Mouse (Mus musculus) kidney, adult 8-10 months (tissue): Measurements from ENCODE around the gene Aes.
A peak's percentile ranks its signal among the peaks of the same experiment; 100 is the strongest.

ENCODE experiments used
- DNase-seq, 2 experiments: peaks; one replicate each; pipeline ENCODE4 v3.0.0; 2022

Aes gene

DNA sequence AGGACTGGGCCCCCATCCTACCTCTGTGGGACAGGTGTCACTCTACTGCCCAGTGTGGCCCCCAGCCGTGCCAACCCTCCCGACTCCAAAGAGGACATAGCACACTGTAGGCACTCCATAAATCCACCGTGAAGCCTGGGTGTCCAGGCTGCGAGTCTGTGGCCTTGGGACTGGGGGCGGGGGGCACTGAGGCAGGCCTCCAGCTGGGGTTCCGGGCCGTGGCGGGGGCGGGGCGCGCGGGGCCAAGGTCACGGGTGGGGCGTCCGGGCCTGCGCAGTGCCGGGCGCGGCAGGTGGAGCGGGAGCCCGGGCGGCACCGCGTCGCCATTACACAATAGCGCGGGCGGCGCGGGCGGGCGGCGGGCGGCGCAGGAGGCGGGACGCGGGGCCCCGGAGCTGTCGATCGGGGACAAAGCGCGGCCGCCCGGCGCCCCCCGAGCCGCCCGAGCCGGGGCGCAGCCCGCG, at the start of gene Aes:
Gene Aes, plus strand, starts transcription at position 326 of the 464 bp plus-strand sequence.
- peak; percentile 78 to 84 for DNase-seq

DNA sequence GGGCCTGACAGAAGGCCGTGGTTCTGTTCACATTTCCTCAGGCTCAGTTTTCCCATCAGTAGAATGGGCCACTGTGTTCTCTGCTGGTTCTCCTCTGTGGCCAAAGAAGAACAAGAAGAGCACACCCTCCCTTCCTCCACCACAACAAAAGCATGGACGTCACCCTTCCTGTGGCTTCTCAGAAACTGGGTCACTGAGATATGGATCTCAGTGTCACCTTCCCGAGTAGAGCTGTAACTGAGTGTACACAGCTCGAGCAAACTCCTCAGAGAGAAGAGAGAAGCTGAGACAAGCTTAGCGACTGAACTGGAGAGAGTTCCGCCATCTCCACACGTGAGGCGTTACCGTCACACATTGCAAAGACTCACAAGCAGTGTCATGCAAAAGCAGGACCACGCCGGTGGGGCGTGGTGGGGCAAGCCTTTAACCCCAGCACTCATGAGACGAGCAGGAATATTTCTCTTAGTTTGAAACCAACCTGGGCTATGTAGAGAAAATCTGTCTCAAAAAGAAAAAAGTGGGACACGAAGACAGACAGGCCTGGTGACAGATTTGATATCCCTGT, 49.0 kb upstream of the Aes start:
- DNase-seq: no peak

DNA sequence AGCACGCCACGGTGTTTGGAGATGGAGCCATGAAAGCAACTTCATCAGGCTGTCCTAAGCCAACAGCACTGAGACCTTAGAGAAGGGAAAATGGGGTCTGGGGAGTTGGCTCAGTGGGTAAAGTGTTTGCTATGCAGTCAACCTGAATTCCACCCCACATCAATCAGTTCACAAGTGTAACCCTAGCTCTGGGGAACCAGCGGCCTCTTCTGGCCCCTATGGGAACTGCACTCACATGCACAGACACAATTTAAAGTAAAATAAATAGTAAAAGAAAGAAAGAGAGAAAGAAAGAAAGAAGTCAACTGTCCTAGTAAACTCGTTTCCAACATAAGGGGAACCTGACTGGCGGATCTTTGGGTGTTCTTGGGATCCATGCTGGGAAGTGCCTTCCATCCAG, 45.5 kb upstream of the Aes start:
- DNase-seq: no peak

DNA sequence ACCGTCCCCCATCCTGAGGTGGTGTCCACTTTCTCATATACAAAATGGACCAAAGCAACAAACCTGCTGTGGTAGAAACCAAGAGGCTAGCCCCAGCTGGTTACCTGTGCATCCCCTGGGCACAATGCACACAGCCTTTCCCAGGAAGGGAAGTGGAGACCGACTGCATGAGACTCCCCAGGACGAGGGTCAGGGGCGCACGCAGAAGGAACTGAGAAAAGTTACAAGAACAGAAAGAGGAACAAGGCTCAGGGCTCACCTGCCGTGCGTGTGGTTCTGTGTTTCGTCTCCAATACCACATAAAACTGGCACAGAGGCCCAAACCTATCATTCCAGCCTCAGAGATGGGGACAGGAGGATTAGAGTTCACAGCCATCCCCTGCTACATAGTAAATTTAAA, 42.1 kb upstream of the Aes start:
- no peak for DNase-seq

DNA sequence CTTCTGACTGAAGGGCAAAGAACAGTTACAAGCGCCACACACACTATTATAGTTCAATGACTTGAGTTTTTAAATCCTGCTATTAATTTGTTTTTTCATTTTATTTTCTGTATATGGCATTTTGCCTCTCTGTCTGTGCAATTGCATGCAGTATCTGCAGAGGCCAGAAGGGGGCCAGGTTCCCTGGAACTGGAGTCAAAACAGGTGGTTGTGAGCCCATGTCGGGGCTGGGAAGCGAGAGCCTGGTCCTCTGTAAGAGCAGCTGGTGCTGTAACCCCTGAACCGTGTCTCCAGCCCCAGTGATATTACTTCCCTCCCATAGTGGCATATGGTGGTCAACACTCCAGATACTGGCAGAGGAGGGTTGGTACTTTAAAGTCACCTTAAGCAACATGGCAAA, 40.7 kb upstream of the Aes start:
- peak in 1 of 2 experiments; percentile 79 for DNase-seq

DNA sequence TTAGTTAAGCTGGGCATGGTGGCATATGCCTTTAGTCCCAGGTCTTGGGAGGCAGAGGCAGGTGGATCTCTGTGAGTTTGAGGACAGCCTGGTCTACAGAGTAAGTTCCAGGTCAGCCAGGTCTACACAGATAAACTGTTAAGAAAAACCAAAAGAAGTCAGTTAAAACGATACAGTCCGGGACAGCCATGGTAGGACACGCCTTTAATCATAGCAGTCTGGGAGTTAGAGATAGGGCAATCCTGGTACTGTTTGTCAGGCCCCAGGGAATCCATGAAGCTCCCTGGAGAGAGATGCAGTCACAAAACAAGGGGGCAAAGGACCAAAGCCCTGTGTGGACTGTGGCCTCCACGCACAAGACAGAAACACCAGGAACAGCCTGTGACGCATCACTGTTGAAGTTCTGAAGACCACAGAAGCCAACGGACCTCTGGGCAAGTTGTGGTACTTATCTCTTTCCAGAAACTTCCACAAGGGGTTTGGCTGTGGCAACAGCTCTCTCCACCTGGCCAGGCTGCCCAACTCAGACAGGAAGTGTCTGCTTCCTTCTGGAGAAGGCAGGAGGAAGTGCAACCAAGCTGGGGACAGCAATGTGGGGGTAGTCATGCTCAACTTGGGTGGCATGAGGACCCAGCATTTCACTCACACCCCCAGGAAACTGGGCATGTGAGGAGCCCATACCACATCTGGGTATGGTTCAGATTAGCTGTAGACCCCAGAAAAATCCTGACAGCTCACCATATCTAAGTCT, 39.9 kb upstream of the Aes start:
- no peak for DNase-seq

DNA sequence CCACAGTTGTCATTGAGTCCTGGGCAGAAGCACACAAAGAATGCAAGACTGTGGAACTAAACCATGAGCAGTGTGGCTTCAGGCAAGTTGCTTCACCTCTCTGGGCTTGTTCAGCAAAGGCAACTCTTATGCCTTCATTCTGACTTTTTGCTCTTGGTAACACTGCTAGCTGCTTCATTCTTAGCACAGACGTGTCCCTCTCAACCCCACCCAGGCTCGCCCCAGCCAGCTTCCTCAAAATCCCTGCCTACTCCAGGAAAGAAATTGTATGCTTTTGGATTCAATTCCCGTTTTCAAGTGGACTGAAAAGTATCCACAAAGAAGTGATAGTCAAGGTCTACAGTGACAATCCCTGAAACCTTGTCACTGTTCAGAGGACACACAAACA, 39.3 kb upstream of the Aes start:
- DNase-seq: no peak

DNA sequence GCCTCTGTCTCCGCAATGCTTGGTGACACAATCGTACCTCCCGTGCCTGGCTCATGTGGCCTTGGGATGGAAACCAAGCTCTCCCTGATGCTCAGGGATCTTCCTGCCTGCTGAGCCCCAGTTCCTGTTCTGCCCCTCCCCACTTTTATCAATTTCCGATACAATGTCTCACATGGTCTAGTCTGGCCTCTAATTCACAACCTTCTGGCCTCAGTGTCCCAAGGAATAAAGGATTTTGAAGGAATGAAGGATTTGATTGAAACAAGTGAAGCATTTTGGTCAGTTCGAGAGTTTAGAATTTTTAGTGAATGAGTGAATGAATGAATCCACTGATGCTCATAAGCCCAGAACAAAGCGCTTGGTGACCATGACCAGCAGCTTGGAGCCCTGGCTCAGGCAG, 36.1 kb upstream of the Aes start:
- DNase-seq: no peak

DNA sequence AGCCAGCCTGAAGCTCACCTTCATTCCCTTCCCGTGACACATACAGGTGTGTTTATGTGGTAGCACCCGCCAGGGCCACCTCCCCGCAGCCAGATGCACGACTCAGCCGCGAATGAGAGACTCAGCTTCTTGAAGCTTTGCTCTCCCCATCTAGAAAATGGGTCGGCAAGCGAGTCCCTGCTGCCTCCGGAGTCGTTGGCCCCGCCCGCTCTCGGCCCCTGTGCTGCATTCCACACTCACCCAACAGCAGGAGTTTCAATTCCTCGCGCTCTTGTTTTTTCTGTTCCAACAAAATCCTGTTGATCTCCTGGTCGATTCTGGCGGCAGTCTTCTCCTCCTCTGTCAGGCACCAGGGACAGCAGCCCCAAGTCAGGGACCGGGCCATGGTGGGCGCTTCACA, 35.7 kb upstream of the Aes start:
- no peak for DNase-seq

DNA sequence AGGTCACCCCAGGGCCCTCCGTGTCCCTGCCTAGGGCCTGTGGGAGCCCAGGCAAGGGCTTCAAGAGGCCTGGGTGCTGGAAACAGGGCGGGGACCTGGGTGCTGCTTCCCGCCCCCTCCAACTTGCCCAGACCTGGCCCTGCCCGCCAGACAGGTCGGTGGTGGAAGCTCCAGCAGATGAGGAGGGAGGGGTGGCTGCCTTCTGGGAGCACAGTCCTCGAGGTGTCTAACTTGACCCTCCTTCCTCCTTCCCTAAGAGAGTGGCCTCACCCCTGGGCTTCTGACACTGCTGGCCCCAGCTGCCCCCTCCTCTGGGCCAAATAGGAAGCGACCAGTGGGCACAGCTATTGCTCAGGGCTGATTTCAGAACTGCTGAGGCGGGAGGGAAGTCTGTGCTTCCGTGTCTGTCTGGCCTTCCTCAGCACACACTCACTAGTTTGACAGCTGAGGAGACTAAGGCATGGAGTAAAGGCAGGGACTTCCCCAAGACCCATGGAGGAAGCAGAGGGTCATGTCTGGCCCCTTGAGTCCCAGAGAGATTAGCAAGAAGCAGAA, 35.2 kb upstream of the Aes start, which contains the start of gene Gna15:
Gene Gna15, minus strand, starts transcription at position 175 of the 555 bp plus-strand sequence.
- no peak for DNase-seq

DNA sequence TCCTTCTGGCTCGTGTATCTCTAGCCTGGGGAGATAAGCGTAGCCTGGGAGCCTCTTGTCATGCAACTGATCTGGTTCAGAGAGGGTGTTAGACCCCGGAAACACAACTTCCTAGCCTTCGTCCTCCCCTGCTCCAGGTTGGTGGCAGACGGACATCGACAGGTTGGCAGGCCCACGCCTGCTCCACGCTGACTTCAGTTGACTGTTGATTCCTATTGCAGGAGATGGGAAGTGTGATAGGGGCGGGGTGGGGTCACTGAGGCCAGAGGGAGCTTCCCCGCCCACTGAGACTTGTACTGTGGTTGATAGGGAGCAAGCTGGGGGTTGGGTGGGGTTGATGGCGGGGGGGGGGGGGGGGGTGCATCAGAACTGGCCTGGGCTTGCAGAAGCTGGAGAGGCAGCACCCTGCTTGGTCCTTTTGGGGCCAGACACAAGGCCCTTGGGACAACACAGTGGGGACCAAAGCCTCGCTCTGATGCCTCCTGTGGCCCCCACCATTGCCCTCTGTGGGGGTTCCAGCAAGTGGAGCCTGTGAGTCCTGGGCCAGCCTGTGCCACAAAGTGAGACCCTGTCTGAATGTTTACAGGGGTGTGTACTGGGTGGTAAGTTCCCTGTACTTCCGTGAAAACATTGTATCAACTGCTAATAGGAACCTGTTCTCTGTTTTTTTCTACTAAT, 34.1 kb upstream of the Aes start:
- DNase-seq: no peak

DNA sequence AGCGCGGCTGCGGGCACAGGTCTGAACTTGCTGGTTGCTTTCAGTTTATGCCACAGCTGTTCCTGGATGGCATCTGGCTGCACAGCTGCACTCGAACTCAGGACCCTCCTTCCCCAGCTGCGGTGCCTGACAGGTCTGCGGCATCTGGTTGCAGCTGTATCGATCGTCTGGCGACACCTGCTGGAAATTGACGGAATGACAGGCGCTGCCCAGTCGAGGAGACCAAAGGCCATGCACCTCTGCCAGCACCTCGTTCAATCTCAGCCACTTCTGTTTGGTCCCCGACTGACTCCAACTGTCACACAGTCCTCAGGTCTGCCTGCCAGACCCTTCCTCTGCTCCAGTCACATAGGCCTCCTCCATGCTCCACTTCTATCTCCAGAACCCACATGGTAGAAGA, 32.5 kb upstream of the Aes start:
- DNase-seq: peak; percentile 64 to 87

DNA sequence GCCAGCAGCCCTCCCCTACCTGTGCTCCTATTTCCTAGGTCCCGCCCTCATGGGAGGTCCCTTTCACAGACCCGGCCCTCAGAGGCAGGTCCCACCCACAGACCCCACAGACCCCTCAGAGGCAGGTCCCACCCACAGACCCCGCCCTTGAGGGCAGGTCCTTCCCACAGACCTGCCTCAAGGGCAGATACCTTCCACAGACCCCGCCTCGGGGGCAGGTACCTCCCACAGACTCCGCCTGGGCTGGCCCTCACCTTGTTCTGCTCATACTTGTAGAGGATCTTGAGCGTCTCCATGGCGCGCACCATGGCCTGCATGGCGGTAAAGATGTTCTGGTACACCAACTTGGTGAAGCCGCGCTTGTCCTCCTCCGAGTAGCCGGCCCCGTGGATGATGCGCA, 24.5 kb upstream of the Aes start:
- DNase-seq: no peak

DNA sequence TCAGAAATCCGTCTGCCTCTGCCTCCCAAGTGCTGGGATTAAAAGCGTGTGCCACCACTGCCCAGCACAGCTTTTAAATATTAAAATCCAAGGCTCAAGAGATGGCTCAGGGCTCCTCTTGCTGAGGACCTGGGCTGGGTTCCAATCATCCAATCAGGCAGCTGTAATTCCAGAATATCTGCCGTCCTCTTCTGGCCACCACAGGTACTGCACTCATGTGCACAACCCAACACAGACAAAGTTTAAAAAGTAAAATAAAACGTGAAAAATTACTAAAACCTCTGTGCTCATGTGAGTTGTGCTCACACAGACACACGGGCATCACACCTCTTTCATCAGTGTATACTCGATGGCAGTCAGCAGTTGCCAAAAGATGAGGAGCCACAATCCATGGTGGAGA, 22.6 kb upstream of the Aes start:
- no peak for DNase-seq

DNA sequence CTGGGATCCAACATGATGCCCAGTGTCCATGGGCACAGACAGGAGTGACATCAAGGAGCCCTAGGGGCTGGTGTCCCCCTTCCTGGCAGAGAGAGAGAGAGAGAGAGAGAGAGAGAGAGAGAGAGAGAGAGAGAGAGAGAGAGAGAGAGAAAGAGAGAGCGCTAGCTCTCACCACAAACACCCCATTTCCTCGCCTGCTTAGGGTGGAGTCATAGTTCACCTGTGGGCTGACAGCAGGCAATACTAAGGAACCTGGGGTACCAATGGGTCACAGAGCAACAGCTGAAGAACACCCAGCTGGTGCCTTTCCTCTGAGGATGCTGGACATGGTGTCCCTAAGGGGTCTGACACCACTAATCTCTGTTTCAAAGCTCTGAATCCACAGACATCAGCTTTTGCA, 21.9 kb upstream of the Aes start:
- no peak for DNase-seq

DNA sequence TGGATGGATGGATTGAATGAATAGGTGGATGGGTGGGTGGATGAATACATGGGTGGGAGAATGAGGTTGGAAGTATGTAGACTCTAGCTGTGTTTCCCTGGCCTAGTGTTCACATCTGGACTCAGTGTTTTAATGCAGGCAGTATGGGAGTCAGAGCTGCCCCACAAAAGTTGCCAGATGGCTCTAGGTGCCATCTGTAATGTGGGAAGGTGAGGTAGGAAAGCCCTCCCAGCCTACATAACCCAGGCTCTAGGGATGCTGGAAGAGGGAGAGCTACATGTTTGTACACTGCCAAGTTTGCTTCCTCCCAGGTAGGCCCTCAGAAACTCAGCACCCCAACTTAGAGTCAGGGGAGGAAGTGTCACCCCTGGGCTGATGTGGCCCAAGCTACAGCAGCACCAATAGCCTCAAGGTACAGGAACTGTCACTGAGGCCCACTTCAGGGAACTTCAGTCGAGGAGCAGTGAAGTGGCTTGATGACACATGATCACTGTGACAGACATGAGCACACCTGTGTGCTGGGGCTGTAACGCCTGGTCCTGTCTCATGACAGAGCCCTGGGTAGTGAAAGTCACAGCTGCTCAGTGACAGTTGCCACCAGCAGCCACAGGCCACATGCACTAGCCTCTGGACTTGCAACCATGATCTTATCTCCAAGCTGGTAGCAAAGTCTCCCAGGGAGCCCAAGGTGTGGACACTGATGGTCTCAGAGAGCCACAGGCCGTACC, 20.8 kb upstream of the Aes start:
- no peak for DNase-seq

DNA sequence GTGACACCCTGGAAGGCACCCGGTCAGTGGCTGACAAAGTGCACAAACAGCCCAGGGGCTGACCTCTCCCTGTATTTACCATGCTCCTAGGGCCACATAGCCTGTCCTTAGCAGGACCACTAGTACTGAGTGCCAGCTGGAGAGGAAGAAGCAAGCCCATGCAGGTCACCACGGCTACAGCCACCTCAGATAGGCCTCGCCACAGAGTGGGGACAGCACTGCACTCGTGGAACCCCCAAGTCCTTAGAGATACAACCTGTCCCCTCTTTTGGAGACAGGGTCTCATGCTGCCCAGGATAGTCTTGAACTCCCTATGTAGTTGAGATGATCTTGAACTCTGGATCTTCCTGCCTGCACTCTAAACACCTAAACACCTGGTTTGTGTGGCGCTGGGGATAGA, 17.9 kb upstream of the Aes start:
- no peak for DNase-seq

DNA sequence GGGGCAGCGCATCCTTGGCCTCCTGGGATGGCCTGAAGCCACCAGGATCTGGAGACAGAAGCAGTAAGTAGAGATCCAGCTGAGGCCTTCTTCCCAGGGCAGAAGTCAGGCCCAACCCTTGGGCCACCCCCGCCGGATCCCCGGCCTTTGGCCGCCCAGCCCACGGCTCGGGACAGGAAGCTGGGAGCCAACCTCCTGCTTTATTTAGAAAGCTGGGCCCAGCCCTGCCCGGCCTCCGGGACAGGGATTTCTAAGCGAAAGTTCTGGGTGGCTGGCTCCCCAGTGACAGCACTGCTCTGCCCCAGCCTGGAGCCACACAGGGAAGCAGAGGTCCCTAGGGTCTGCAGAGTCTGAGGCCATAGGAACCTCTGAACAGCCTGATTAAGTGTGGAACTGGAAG, 17.5 kb upstream of the Aes start:
- peak; percentile 63 to 75 for DNase-seq

DNA sequence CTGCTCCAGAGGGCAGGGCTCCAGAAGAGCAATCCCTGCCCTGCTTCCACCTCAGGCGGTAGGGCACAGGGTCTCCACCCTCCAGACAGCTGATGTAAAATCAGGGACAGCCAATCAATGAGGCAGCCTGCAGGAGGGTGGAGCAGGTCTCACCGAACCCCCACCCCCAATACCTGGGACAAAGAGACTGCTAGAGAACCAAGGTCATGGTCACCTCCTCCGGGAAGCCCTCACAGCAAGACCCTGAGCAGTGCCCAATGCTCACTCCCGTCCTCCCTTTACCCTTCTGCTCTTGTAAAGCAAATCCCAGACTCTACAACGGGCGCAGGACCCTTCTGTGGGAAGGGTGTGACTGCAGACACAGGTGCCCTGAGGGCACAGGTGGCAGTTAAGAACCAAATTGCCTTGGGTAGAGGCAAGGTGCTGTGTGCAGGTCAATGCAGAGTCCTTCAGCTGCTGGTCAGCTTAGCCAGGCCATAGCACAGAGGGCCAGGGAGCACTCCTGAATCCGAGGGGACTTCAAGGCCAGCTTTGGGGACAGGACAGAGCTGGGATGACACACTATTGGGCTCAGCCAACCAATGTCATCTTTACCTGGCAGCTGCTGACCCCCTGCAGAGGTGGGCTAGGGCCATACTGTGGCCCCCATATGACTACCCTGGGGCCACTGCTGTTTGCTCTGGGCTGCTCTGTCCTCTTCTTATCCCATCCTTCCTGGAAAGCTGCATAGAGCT, 16.4 kb upstream of the Aes start:
- no peak for DNase-seq

DNA sequence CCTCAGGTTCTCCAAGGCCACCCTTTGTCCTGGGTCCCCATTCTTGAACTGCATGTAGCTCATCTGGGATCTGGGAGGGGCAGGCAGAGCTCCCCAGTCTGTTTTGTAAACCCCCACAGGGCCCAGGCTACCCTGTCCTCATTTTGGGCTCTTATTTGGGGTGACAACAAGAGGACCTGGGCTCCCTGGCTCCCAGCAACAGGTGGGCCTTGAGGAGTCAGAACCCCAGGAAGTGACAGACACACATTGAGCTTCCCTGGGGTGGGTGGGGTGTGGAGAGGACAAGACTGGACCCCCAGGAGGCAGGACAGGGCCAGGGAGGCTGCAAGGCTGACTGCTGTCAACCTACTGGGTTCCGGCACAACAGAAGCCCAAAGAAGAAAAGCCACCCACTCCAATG, 15.7 kb upstream of the Aes start:
- no peak for DNase-seq

DNA sequence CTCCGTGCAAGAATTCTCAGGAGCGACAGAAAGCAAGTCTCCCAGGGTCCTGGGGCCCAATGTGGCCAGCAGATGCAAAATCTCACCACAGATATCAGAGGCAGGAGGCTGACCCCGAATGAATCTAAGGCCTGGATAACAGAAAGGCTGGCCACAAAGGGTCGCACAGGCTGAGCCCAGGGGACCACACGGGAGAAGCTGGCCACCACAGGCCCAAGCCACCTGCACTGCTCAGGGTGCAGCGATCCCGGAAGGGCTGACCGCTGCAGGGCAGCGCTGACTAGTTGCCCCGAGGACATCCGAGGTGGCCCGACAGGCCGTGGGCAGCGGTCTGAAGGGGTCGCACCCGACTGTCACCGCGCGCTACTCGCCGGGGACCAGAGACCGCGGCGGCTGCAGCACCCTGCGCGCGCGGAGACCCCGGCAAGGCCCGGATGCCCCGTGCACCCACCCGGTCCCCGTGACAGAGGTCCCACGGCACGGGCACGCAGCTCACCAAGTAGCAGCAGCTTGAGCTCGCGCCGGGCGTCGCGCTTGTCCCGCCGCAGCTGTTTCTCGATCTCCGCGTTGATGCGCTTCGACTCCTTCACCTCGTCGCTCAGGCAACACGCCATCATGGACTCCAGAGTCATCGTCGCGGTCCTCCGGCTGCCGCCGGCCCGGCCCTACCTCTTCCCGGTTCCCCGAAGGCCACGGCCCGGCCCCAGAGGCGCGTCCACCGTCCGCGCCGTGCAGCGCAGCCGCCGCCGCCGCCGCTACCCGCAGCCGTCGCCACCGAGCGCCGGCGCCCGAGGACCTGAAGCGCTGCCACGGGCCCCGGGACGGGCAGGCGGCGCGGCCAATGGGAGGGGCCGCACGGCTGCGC, 14.8 kb upstream of the Aes start:
- DNase-seq: peak in 1 of 2 experiments; percentile 57
